Mouse (Mus musculus): Measurements from ENCODE around the gene As3mt. TPM values are rescaled to one million over a fixed set of nuclear protein-coding genes. Genes with fewer than 3 reads are reported as not detected.

Gene As3mt
- polyA plus RNA-seq, 1 experiment from 2014 or later: 31.6 TPM

Other genes with a start within 250 kb of the As3mt start
- gene Trim8, start 205.8 kb upstream of the As3mt start, polyA plus RNA-seq (2014; fragmentation: Nextera tagmentation; extraction: Ambion mirVana): 28.4 and 30.6 TPM in 2 replicates
- gene Arl3, start 134.3 kb upstream of the As3mt start, polyA plus RNA-seq (2014; fragmentation: Nextera tagmentation; extraction: Ambion mirVana): 145 and 160 TPM in 2 replicates
- gene Sfxn2, start 134.1 kb upstream of the As3mt start, polyA plus RNA-seq (2014; fragmentation: Nextera tagmentation; extraction: Ambion mirVana): 9.3 and 11.1 TPM in 2 replicates
- 31.5 and 33.4 TPM in 2 replicates for gene Wbp1l, start 108.4 kb upstream of the As3mt start, polyA plus RNA-seq (2014; fragmentation: Nextera tagmentation; extraction: Ambion mirVana)
- gene Cyp17a1, start 34.3 kb upstream of the As3mt start, polyA plus RNA-seq (2014; fragmentation: Nextera tagmentation; extraction: Ambion mirVana): 0.29 TPM in 1 of 2 replicates, not detected in the other
- gene Borcs7, start 17.6 kb upstream of the As3mt start, polyA plus RNA-seq (2014; fragmentation: Nextera tagmentation; extraction: Ambion mirVana): 14.2 and 14.9 TPM in 2 replicates
- 3.7 and 4.6 TPM in 2 replicates for gene Cnnm2, start 54.1 kb downstream of the As3mt start, polyA plus RNA-seq (2014; fragmentation: Nextera tagmentation; extraction: Ambion mirVana)

All from hindbrain, embryonic 11.5 days (tissue).